Comparison of ENCODE assay signal across 21 mouse cellular contexts in the genomic region with DNA sequence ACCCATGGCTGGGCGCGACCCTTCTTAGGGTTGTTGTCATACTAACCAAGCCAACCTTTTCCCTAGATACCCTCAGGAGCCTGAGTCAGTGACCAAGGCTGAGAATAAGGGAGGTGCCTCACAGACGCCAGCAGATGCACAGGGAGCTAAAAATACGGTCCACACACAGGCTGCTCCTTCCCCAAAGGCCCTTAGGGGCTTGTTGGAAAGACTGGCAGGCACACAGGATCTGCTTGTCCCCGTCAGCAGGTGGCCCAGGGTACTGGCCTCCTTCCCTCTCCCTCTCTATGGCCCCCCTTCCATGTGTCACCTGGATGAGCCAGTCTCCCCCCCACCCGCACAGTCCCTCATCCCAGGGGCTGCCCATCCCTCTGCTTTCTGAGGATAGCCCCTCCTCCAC. TPM values are rescaled to one million over a fixed set of nuclear protein-coding genes. Genes with fewer than 3 reads are reported as not detected.
DNase-seq lines count a peak whose midpoint lies in the region; ATAC-seq lines count a peak whose summit lies in the region.
"Had no signal": no experiment of that assay in that cellular context is flagged by ENCODE, and none has a peak within 500 bp of the region (broad histone marks: within the 10 kb centered on the region; RNA-seq: fewer than 3 reads in every experiment).

No protein-coding gene starts in this region.

- H3K36me3 ChIP-seq in embryonic facial prominence, embryonic 10.5 days (replicated peaks): no peaks in the 10 kb centered on the region
- no peaks in the 10 kb centered on the region for H3K36me3 ChIP-seq in heart, embryonic 11.5 days (ENCODE audit: control insufficient read depth, insufficient read depth, low read length)
- H3K36me3 ChIP-seq: forebrain, embryonic 15.5 days; liver, embryonic 15.5 days; neural tube, embryonic 13.5 days had no signal

- peak overlapping the region; percentile 52 for H3K9ac ChIP-seq in heart, embryonic 11.5 days (ENCODE audit: low read depth, low read length)
- H3K9ac ChIP-seq: forebrain, embryonic 15.5 days; liver, embryonic 15.5 days; neural tube, embryonic 13.5 days had no signal

- no peak overlapping the region for H3K4me2 ChIP-seq in heart, embryonic 11.5 days
- H3K4me2 ChIP-seq: forebrain, embryonic 15.5 days; liver, embryonic 15.5 days; neural tube, embryonic 13.5 days had no signal

- no peaks in the 10 kb centered on the region for H3K27me3 ChIP-seq in embryonic facial prominence, embryonic 10.5 days (replicated peaks; ENCODE audit: low read depth, poor library complexity, severe bottlenecking)
- no peaks in the 10 kb centered on the region for H3K27me3 ChIP-seq in heart, embryonic 11.5 days (ENCODE audit: control insufficient read depth, insufficient read depth, low read length)
- H3K27me3 ChIP-seq: forebrain, embryonic 15.5 days; liver, embryonic 15.5 days; neural tube, embryonic 13.5 days had no signal

- H3K9me3 ChIP-seq in embryonic facial prominence, embryonic 10.5 days: no peaks in the 10 kb centered on the region
- H3K9me3 ChIP-seq in heart, embryonic 11.5 days (replicated peaks; ENCODE audit: control insufficient read depth, low read length): no peaks in the 10 kb centered on the region
- H3K9me3 ChIP-seq: forebrain, embryonic 15.5 days; liver, embryonic 15.5 days; neural tube, embryonic 13.5 days had no signal

- no peak for ATAC-seq in heart, embryonic 11.5 days (replicated peaks; ENCODE audit: insufficient number of reproducible peaks, low FRiP score, low TSS enrichment)
- ATAC-seq in granulocyte monocyte progenitor cell, adult 5-6 weeks (replicated peaks; ENCODE audit: poor library complexity, severe bottlenecking): no peak
- ATAC-seq: forebrain, embryonic 15.5 days; hindbrain, postnatal 0 days had no signal

- H3K27ac ChIP-seq in embryonic facial prominence, embryonic 10.5 days (replicated peaks): peak overlapping the region; percentile 60
- H3K27ac ChIP-seq in heart, embryonic 11.5 days (ENCODE audit: low read depth, low read length): peak overlapping the region; percentile 54
- H3K27ac ChIP-seq: forebrain, embryonic 15.5 days; hindbrain, postnatal 0 days; liver, embryonic 15.5 days; neural tube, embryonic 13.5 days had no signal

- WGBS in embryonic facial prominence, embryonic 10.5 days: 70% methylated on average over 6 of the region's 6 CpGs
- WGBS in heart, embryonic 11.5 days (ENCODE audit: insufficient replicate concordance): 66% methylated on average over 6 of the region's 6 CpGs

- H3K4me3 ChIP-seq in embryonic facial prominence, embryonic 10.5 days: peak overlapping the region; percentile 3; the same call in 1 of the 2 replicates
- H3K4me3 ChIP-seq in heart, embryonic 11.5 days (ENCODE audit: low read depth, low read length): no peak overlapping the region
- H3K4me3 ChIP-seq: erythroblast, embryonic 14.5 days; forebrain, embryonic 15.5 days; liver, embryonic 15.5 days; neural tube, embryonic 13.5 days had no signal

- peaks cover 35% of the 10 kb centered on the region for H3K4me1 ChIP-seq in embryonic facial prominence, embryonic 10.5 days
- H3K4me1 ChIP-seq in heart, embryonic 11.5 days (ENCODE audit: control insufficient read depth, insufficient read depth, low read length): peaks cover 37% of the 10 kb centered on the region
- H3K4me1 ChIP-seq: liver, embryonic 15.5 days had no signal

- intact Hi-C loops in heart, postnatal 36 days (cut with DNase I): loop anchor here (5.0 kb wide), 1 partner anchor 190 kb away; no protein-coding TSS in a partner anchor
- intact Hi-C loops in heart, postnatal 14 days (cut with DNase I): loop anchor here (5.0 kb wide), 1 partner anchor 55 kb away; no protein-coding TSS in a partner anchor

- peak; percentile 98 for DNase-seq in heart, adult 11 months
- DNase-seq in heart, postnatal 36 days: no peak
- DNase-seq in embryonic facial prominence, embryonic 10.5 days (ENCODE audit: low spot score): no peak
- DNase-seq in heart, postnatal 14 days: peak; percentile 36 to 46
- no peak for DNase-seq in urinary bladder, postnatal 36 days (ENCODE audit: low spot score in 2 of 2)
- no peak for DNase-seq in left cerebral cortex, adult 8-10 months (ENCODE audit: low spot score in 2 of 2)
- DNase-seq: cerebellum, postnatal 14 days; gastrocnemius, postnatal 10 days; kidney, adult 11 months; kidney, postnatal 14 days; lung, postnatal 10 days; right cerebral cortex, postnatal 14 days; thymus, postnatal 14 days had no signal

RNA-seq across cellular contexts. Expression of gene Apol6, which starts 16.9 kb away (rescaled TPM):
- 1 to 10 TPM in 1 of 2 experiments, under 1 TPM in 1; 0.41 to 1.5 TPM for total RNA-seq in heart, postnatal 36 days (2021)
- polyA plus RNA-seq in embryonic facial prominence, embryonic 10.5 days (2016; fragmentation: Nextera tagmentation; extraction: Ambion mirVana): 0.07 and 0.16 TPM in 2 replicates
- 0.16 and 0.52 TPM in 2 replicates for polyA plus RNA-seq in heart, embryonic 11.5 days (2014; fragmentation: Nextera tagmentation; extraction: Ambion mirVana)
- total RNA-seq in heart, postnatal 14 days (2021): 1 to 10 TPM in 1 of 2 experiments, under 1 TPM in 1; 0.66 to 2.5 TPM
- under 1 TPM in 3 of 4 experiments, not detected in 1; 0.22 to 0.60 (median 0.38) TPM for total RNA-seq in left cerebral cortex, adult 8-10 months (2022)
- total RNA-seq in granulocyte monocyte progenitor cell, adult 5-6 weeks (2014; fragmentation: Nextera tagmentation): not detected in 2 replicates
- total RNA-seq in granulocyte monocyte progenitor cell, adult 5-6 weeks (2017): not detected in 2 replicates
- total RNA-seq: monocyte, adult 5-6 weeks had no signal
- polyA plus RNA-seq: forebrain, embryonic 15.5 days; hindbrain, postnatal 0 days; neural tube, embryonic 13.5 days had no signal

RNA-seq across cellular contexts. Expression of gene Mb, which starts 22.8 kb away (rescaled TPM):
- total RNA-seq in heart, postnatal 36 days (2021): over 10,000 TPM; 17,938 to 18,211 TPM
- 0.72 and 0.86 TPM in 2 replicates for polyA plus RNA-seq in embryonic facial prominence, embryonic 10.5 days (2016; fragmentation: Nextera tagmentation; extraction: Ambion mirVana)
- polyA plus RNA-seq in heart, embryonic 11.5 days (2014; fragmentation: Nextera tagmentation; extraction: Ambion mirVana): 138 and 139 TPM in 2 replicates
- over 10,000 TPM; 12,884 to 13,789 TPM for total RNA-seq in heart, postnatal 14 days (2021)
- 1 to 10 TPM in 3 of 4 experiments, not detected in 1; 4.5 to 9.8 (median 5.8) TPM for total RNA-seq in left cerebral cortex, adult 8-10 months (2022)
- total RNA-seq in granulocyte monocyte progenitor cell, adult 5-6 weeks (2014; fragmentation: Nextera tagmentation): not detected in 2 replicates
- total RNA-seq in granulocyte monocyte progenitor cell, adult 5-6 weeks (2017): not detected in 2 replicates
- total RNA-seq: hindbrain, postnatal 0 days; monocyte, adult 5-6 weeks had no signal
- polyA plus RNA-seq: erythroblast, embryonic 14.5 days; forebrain, embryonic 15.5 days had no signal

Comparison
In these comparisons a context has a peak if more than half of its experiments do, and no peak if none do; other contexts are left out.
1. DNase-seq: peak in heart, adult 11 months (single experiment) and heart, postnatal 14 days (2 of 2); none in heart, postnatal 36 days (0 of 2), embryonic facial prominence, embryonic 10.5 days (single experiment), urinary bladder, postnatal 36 days (0 of 2) and left cerebral cortex, adult 8-10 months (0 of 2).
2. RNA of gene Mb, which starts 22.8 kb away (total RNA-seq): 17,938 to 18,211 TPM in heart, postnatal 36 days and 12,884 to 13,789 TPM in heart, postnatal 14 days; 4.5 to 9.8 TPM in left cerebral cortex, adult 8-10 months and not detected in granulocyte monocyte progenitor cell, adult 5-6 weeks; every median in the first group is over 1,000 times any median in the second.